Mouse (Mus musculus): ENCODE data around the gene 4931409K22Rik. TPM values are rescaled to one million over a fixed set of nuclear protein-coding genes. Genes with fewer than 3 reads are reported as not detected.

Gene 4931409K22Rik
- polyA plus RNA-seq, 1 experiment from 2014 or later, result 0.18 TPM

GRCm38 (mm10) chr5:24591796-24592470, 35.3 kb upstream of the 4931409K22Rik start:
- H3K27ac ChIP-seq (replicated peaks), result no peak overlapping the region
- 57% methylated on average over 24 of the region's 24 CpGs for WGBS
- no peaks in the 10 kb centered on the region for H3K9me3 ChIP-seq
- no peak for ATAC-seq (ENCODE audit: low FRiP score, low read depth)
- peaks cover 40% of the 10 kb centered on the region for H3K36me3 ChIP-seq
- H3K4me3 ChIP-seq, result no peak overlapping the region
- H3K4me2 ChIP-seq, result no peak overlapping the region
- H3K27me3 ChIP-seq, result no peaks in the 10 kb centered on the region
- H3K9ac ChIP-seq, result 0 out of 2 replicates have a peak overlapping the region, but pooled peaks have one; percentile 6
- peaks cover 49% of the 10 kb centered on the region for H3K4me1 ChIP-seq (replicated peaks)

- Histone ChIP-seq H3K4me3 (no peak overlapping the region), H3K9ac (0 out of 2 replicates have a peak overlapping the region, but pooled peaks have one; percentile 6), H3K27ac (replicated peaks) (no peak overlapping the region), H3K4me1 (replicated peaks) (peaks cover 43% of the 10 kb centered on the region), H3K36me3 (peaks cover 40% of the 10 kb centered on the region), H3K27me3 (no peaks in the 10 kb centered on the region), H3K9me3 (no peaks in the 10 kb centered on the region), H3K4me2 (0 out of 2 replicates have a peak overlapping the region, but pooled peaks have one; percentile 5)
- 26% methylated on average over 23 of the region's 23 CpGs for WGBS
- no peak for ATAC-seq (ENCODE audit: low FRiP score, low read depth)
Measured at GRCm38 (mm10) chr5:24591268-24591721, 34.7 kb upstream of the 4931409K22Rik start.

DNA sequence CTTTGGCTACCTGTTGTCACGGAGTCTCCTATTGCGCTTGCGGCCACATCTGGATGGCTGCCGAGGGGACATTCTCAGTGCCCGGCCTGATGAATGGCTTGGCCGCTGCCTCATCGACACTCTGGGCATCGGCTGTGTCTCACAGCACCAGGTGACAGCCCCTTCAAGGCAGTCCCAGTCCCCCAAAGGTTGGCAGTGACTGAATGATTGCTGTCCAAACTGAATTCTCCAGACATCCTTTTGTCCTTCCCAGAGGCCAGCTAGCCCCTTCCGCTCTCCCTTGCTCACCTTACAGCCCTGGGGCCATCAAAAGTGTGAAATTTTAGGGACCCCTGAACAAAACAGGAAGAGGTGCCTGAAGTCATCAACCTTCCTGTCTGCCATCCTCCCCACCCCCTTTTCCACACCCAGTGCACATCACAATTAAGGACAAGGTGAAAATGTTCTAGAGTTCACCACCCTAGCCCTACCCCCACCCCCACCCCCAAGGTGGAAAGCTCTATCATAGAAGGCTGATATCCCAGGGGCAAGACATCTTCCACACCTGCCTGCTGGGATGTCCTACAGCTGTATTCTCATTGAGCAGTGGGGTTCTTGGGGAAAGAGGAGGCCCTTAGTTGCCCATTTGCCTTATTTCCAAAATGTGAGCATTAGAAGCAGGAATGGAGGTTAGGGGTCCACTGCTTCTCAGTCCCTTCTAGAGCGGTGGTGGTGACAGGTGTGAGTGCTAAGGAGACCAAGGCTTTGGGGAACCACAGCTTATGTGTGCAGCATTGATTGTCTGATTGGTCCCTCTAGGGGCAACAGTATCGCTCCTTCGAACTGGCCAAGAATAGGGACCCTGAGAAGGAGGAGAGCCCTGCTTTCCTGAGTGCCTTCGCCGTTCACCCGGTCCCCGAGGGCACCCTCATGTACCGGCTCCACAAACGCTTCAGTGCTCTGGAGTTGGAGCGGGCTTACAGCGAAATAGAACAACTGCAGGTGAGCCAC, 33.2 kb upstream of the 4931409K22Rik start:
- Histone ChIP-seq H3K4me3 (no peak overlapping the region), H3K27me3 (no peaks in the 10 kb centered on the region), H3K9me3 (no peaks in the 10 kb centered on the region), H3K4me1 (replicated peaks) (peaks cover 35% of the 10 kb centered on the region), H3K36me3 (peaks cover 30% of the 10 kb centered on the region), H3K9ac (no peak overlapping the region), H3K27ac (replicated peaks) (no peak overlapping the region), H3K4me2 (no peak overlapping the region)
- ATAC-seq (ENCODE audit: low FRiP score, low read depth), result no peak
- WGBS, result 90% methylated on average over 20 of the region's 20 CpGs

GRCm38 (mm10) chr5:24587200-24587577, 30.6 kb upstream of the 4931409K22Rik start:
- Histone ChIP-seq H3K27ac (replicated peaks) (peak overlapping the region; percentile 79), H3K4me3 (peak overlapping the region; percentile 61), H3K36me3 (peaks cover 4% of the 10 kb centered on the region; the same call in 1 of the 2 replicates), H3K27me3 (no peaks in the 10 kb centered on the region), H3K9me3 (no peaks in the 10 kb centered on the region), H3K4me2 (peak overlapping the region; percentile 82), H3K4me1 (replicated peaks) (peaks cover 35% of the 10 kb centered on the region), H3K9ac (peak overlapping the region; percentile 68)
- WGBS, result 27% methylated on average over 4 of the region's 4 CpGs
- 0 out of 2 replicates have a peak, but pooled peaks have one; percentile 13 for ATAC-seq (ENCODE audit: low FRiP score, low read depth)

DNA sequence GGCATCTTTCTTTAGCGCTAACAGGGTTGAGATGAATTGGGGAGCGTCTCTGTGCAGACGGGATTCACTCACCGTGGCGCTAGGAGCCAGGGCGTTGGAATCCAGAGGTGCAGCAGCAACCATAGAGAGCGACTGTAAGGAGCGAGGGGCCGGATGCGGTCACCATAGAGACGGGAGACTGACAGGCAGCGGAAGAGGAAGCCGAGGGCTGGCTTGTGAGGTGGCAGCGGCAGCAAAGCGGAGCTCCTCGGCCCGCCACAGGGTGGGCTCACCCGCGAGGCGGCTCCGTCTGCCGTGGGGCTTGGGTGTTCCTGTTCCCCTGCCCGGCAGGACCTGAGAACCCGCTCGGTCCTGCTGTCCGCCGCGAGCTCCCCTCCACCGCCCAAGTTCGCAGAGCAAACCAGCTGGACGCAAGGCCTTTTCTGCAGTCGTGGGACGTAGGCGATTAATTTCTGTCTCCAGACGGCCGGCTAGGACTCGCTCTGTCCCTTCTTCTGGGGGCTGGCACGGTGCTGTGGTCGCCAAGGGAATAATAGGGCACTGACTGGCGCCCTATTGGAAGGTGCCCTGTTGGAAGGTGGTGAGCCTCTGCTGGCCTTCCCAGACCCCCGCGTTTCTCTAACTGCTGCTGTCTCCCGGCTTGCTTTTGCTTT, 30.1 kb upstream of the 4931409K22Rik start, which contains the start of gene Chpf2:
Gene Chpf2 (plus strand): TSS at position 195 of the 653 bp plus-strand sequence.
- Histone ChIP-seq H3K36me3 (0 out of 2 replicates have a peak, but pooled peaks cover 3% of the 10 kb centered on the region), H3K9ac (peak within 1 kb of the TSS; percentile 68), H3K4me2 (peak within 1 kb of the TSS; percentile 82), H3K4me1 (replicated peaks) (peaks cover 32% of the 10 kb centered on the region), H3K27ac (replicated peaks) (peak within 1 kb of the TSS; percentile 79), H3K4me3 (peak within 1 kb of the TSS; percentile 61), H3K9me3 (no peaks in the 10 kb centered on the region), H3K27me3 (no peaks in the 10 kb centered on the region)
- under 1% methylated on average over 43 of the region's 43 CpGs for WGBS
- ATAC-seq (ENCODE audit: low FRiP score, low read depth), result peak; percentile 89

GRCm38 (mm10) chr5:24586106-24586505, 29.5 kb upstream of the 4931409K22Rik start:
- H3K27ac ChIP-seq (replicated peaks), result peak overlapping the region; percentile 79
- H3K4me3 ChIP-seq, result peak overlapping the region; percentile 61
- 11% methylated on average over 8 of the region's 8 CpGs for WGBS
- peak overlapping the region; percentile 82 for H3K4me2 ChIP-seq
- peak overlapping the region; percentile 52 for H3K9ac ChIP-seq
- peaks cover 26% of the 10 kb centered on the region for H3K4me1 ChIP-seq (replicated peaks)
- H3K9me3 ChIP-seq, result no peaks in the 10 kb centered on the region
- no peaks in the 10 kb centered on the region for H3K36me3 ChIP-seq
- ATAC-seq (ENCODE audit: low FRiP score, low read depth), result peak; percentile 50
- H3K27me3 ChIP-seq, result no peaks in the 10 kb centered on the region

DNA sequence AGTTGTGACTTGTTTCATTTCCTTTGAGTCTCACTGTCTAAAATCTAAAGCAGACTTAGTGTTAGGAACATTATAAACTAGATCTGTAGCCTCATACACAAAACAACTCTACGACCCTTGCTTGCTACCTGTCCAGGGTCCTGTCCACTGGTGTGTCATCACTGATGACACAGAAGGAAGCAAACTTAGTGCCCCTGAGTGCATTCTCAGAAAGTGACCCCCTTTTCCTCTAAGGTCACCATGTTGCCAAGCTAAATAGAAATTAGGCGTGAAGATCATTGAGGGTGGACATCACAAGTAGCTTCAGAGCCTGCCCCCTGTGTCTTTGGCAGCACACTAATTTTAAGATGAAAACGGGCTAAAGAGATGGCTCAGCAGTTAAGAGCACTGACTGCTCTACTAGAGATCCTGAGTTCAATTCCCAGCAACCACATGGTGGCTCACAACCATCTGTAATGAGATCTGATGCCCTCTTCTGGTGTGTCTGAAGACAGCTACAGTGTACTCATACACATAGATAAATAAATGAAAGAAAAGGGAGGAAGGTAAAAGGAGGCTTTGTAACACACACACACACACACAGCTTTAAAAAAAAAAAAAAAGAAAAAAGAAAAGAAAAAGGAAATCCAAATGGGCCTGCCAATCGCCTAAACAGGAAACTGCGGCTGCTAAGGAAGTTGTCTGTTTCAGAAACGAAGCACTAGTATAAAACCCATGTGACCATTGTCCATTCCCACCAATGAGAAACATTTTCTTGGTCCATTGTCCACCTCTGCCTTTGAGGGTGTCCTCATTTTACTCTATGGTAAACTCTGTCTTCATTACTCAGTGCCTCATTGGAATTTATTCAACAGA, 21.7 kb upstream of the 4931409K22Rik start:
- Histone ChIP-seq H3K9ac (no peak overlapping the region), H3K4me3 (peak overlapping the region; percentile 90), H3K27me3 (no peaks in the 10 kb centered on the region), H3K36me3 (peaks cover 12% of the 10 kb centered on the region), H3K4me2 (peak overlapping the region; percentile 86), H3K4me1 (replicated peaks) (peaks cover 18% of the 10 kb centered on the region), H3K27ac (replicated peaks) (peak overlapping the region; percentile 73; the same call in 1 of the 2 replicates), H3K9me3 (no peaks in the 10 kb centered on the region)
- no peak; the same call in 1 of the 2 replicates for ATAC-seq (ENCODE audit: low FRiP score, low read depth)
- 69% methylated on average over 6 of the region's 6 CpGs for WGBS

- under 1% methylated on average over 48 of the region's 48 CpGs for WGBS
- ATAC-seq (ENCODE audit: low FRiP score, low read depth), result peak; percentile 96
Measured at GRCm38 (mm10) chr5:24577183-24577929, 20.7 kb upstream of the 4931409K22Rik start, which contains the start of gene Abcf2. Gene Abcf2, minus strand, starts transcription at chr5:24577467.

GRCm38 (mm10) chr5:24576801-24577182, 20.2 kb upstream of the 4931409K22Rik start:
- Histone ChIP-seq H3K36me3 (peaks cover 26% of the 10 kb centered on the region), H3K9ac (peak overlapping the region; percentile 65), H3K9me3 (no peaks in the 10 kb centered on the region), H3K4me3 (peak overlapping the region; percentile 90), H3K4me1 (replicated peaks) (peaks cover 18% of the 10 kb centered on the region), H3K27ac (replicated peaks) (peak overlapping the region; percentile 81), H3K27me3 (no peaks in the 10 kb centered on the region), H3K4me2 (peak overlapping the region; percentile 86)
- under 1% methylated on average over 32 of the region's 32 CpGs for WGBS
- ATAC-seq (ENCODE audit: low FRiP score, low read depth), result no peak; the same call in 1 of the 2 replicates

More at GRCm38 (mm10) chr5:24577183-24577929, 20.7 kb upstream of the 4931409K22Rik start, which contains the start of gene Abcf2:
- peaks cover 21% of the 10 kb centered on the region for H3K36me3 ChIP-seq
- peak within 1 kb of the TSS; percentile 81 for H3K27ac ChIP-seq (replicated peaks)
- H3K27me3 ChIP-seq, result no peaks in the 10 kb centered on the region
- peak within 1 kb of the TSS; percentile 90 for H3K4me3 ChIP-seq
- H3K4me1 ChIP-seq (replicated peaks), result peaks cover 18% of the 10 kb centered on the region
- H3K9ac ChIP-seq, result peak within 1 kb of the TSS; percentile 65
- no peaks in the 10 kb centered on the region for H3K9me3 ChIP-seq
- peak within 1 kb of the TSS; percentile 86 for H3K4me2 ChIP-seq

DNA sequence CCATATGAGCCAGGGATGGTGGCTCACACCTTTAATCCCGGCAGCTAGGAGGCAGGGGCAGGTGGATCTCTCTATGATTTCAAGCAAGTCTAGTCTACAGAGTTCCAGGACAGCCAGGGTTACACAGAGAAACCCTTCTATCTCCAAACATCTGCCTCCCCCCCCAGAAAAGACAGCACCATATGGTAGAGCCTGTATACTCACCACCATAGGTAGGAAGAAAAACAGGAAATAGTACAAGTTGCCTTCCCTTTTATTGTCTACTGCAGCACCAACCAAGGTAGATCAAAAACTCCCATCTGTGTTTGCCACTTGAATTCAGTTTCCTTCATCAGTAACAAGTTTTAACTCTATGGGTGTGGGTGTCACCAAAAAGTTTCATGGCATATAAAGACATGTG, 19.3 kb upstream of the 4931409K22Rik start:
- Histone ChIP-seq H3K27me3 (no peaks in the 10 kb centered on the region), H3K4me3 (0 out of 2 replicates have a peak overlapping the region, but pooled peaks have one; percentile 90), H3K4me1 (replicated peaks) (peaks cover 18% of the 10 kb centered on the region), H3K9ac (no peak overlapping the region), H3K36me3 (peaks cover 34% of the 10 kb centered on the region), H3K27ac (replicated peaks) (no peak overlapping the region), H3K9me3 (no peaks in the 10 kb centered on the region), H3K4me2 (peak overlapping the region; percentile 86)
- WGBS, result 77% methylated on average over 1 of the region's 1 CpGs
- ATAC-seq (ENCODE audit: low FRiP score, low read depth), result no peak
